Comparison of ENCODE assay signal across 11 mouse cellular contexts in genomic region chr13:32055321-32055720, GRCm38 (mm10).
DNase-seq lines count a peak whose midpoint lies in the region; ATAC-seq and TF ChIP-seq lines count a peak whose summit lies in the region.
"Had no signal": no experiment of that assay in that cellular context is flagged by ENCODE, and none has a peak within 500 bp of the region (broad histone marks: within the 10 kb centered on the region; RNA-seq: fewer than 3 reads in every experiment).

No protein-coding gene starts in this region.

- ATAC-seq in heart, postnatal 0 days (ENCODE audit: insufficient read depth, low read depth) = peak; percentile 58
- ATAC-seq in neural tube, embryonic 11.5 days (ENCODE audit: insufficient read depth, low FRiP score, low TSS enrichment) = 0 out of 2 replicates have a peak, but pooled peaks have one; percentile 20
- ATAC-seq: liver, postnatal 0 days had no signal

- WGBS in heart, postnatal 0 days = 34% methylated on average over 6 of the region's 6 CpGs
- WGBS in neural tube, embryonic 11.5 days = 17% methylated on average over 6 of the region's 6 CpGs

- intact Hi-C loops in gastrocnemius, postnatal 14 days (cut with DNase I; ENCODE audit: low total_unique reads) = no loop called here

- H3K27me3 ChIP-seq in heart, postnatal 0 days (ENCODE audit: control insufficient read depth, insufficient read depth, low read length) = no peaks in the 10 kb centered on the region
- H3K27me3 ChIP-seq in neural tube, embryonic 11.5 days (ENCODE audit: control insufficient read depth, insufficient read depth, low read length) = no peaks in the 10 kb centered on the region; the same call in 1 of the 2 replicates

- H3K4me3 ChIP-seq in heart, postnatal 0 days (ENCODE audit: low read depth, low read length) = no peak overlapping the region
- no peak overlapping the region for H3K4me3 ChIP-seq in neural tube, embryonic 11.5 days (ENCODE audit: low read depth, low read length)

- peak; percentile 38 for DNase-seq in heart, postnatal 0 days (ENCODE audit: low spot score)
- DNase-seq in heart, adult 18-20 months = no peak
- DNase-seq in neural tube, embryonic 11.5 days (ENCODE audit: low spot score) = no peak
- no peak for DNase-seq in neural tube, embryonic 10.5 days (ENCODE audit: extremely low spot score, low spot score)
- DNase-seq in kidney, postnatal 14 days = peak; percentile 74
- DNase-seq in yolk sac, embryonic 10.5 days (ENCODE audit: low spot score) = peak; percentile 6
- DNase-seq in right cerebral cortex, postnatal 14 days = no peak
- DNase-seq in gastrocnemius, postnatal 14 days = no peak
- DNase-seq: cerebellum, adult 2 months; gastrocnemius, postnatal 10 days; liver, postnatal 0 days had no signal

- TF ChIP-seq CTCF in heart, postnatal 0 days (IDR thresholded peaks at IDR 0.05; ENCODE audit: low read depth) = no peak

- no peaks in the 10 kb centered on the region for H3K36me3 ChIP-seq in heart, postnatal 0 days (replicated peaks; ENCODE audit: control insufficient read depth, insufficient read depth, low read length)
- no peaks in the 10 kb centered on the region for H3K36me3 ChIP-seq in neural tube, embryonic 11.5 days (ENCODE audit: control insufficient read depth, insufficient read depth, low read length)

- TF ChIP-seq EP300 in heart, postnatal 0 days (IDR thresholded peaks at IDR 0.05; ENCODE audit: low read depth) = no peak

- H3K4me2 ChIP-seq in heart, postnatal 0 days (ENCODE audit: low read depth, low read length) = no peak overlapping the region
- no peak overlapping the region for H3K4me2 ChIP-seq in neural tube, embryonic 11.5 days (ENCODE audit: low read depth)

- no peak overlapping the region for H3K27ac ChIP-seq in heart, postnatal 0 days (ENCODE audit: low read depth)
- no peak overlapping the region for H3K27ac ChIP-seq in neural tube, embryonic 11.5 days (ENCODE audit: low read depth, low read length)

- H3K9me3 ChIP-seq in heart, postnatal 0 days (replicated peaks; ENCODE audit: control insufficient read depth, low read length) = no peaks in the 10 kb centered on the region
- no peaks in the 10 kb centered on the region for H3K9me3 ChIP-seq in neural tube, embryonic 11.5 days (ENCODE audit: control insufficient read depth, low read length)

- H3K4me1 ChIP-seq in heart, postnatal 0 days (ENCODE audit: control insufficient read depth, insufficient read depth) = no peaks in the 10 kb centered on the region
- H3K4me1 ChIP-seq in neural tube, embryonic 11.5 days (ENCODE audit: control insufficient read depth, insufficient read depth, low read length) = no peaks in the 10 kb centered on the region

- H3K9ac ChIP-seq in heart, postnatal 0 days (replicated peaks; ENCODE audit: low read depth, low read length) = no peak overlapping the region
- H3K9ac ChIP-seq in neural tube, embryonic 11.5 days (ENCODE audit: low read length) = no peak overlapping the region
- H3K9ac ChIP-seq: liver, postnatal 0 days had no signal

Comparison
In these comparisons a context has a peak if more than half of its experiments do, and no peak if none do; other contexts are left out.
1. DNase-seq: peak in heart, postnatal 0 days (single experiment), kidney, postnatal 14 days (single experiment) and yolk sac, embryonic 10.5 days (single experiment); none in heart, adult 18-20 months (0 of 2), neural tube, embryonic 11.5 days (single experiment), neural tube, embryonic 10.5 days (single experiment), right cerebral cortex, postnatal 14 days (single experiment) and gastrocnemius, postnatal 14 days (single experiment).